Mouse (Mus musculus) cerebellum, adult 11-12 months (tissue): ENCODE data around the gene Unk.
"Not testable (repeated sequence)": the region's sequence is repeated elsewhere in the genome, so short reads cannot be mapped to it uniquely, and the experiment has no call there.

Experiments used
- DNase-seq: peaks from one replicate; pipeline ENCODE4 v3.0.0; 2022

Gene Unk

DNA sequence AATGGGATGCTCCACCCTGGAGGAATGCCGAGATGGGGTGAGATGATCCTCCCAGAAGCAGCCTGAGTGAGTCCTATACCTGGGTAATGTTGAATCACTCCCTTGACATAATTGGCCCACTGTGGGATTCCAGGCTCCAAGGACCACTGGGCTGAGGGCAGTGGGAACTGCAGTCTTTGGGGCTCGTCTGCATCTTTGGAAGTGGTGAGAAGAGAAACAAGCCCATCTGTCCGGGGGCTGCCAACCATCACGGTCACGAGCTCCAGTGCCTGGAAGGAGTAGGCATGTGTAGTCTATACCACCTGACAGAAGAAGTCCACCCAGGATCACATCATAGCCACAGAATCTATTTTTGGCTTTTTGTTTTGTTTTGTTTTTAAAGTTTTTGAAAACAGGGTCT is 19.2 kb upstream of the Unk start:
- no peak for DNase-seq

DNA sequence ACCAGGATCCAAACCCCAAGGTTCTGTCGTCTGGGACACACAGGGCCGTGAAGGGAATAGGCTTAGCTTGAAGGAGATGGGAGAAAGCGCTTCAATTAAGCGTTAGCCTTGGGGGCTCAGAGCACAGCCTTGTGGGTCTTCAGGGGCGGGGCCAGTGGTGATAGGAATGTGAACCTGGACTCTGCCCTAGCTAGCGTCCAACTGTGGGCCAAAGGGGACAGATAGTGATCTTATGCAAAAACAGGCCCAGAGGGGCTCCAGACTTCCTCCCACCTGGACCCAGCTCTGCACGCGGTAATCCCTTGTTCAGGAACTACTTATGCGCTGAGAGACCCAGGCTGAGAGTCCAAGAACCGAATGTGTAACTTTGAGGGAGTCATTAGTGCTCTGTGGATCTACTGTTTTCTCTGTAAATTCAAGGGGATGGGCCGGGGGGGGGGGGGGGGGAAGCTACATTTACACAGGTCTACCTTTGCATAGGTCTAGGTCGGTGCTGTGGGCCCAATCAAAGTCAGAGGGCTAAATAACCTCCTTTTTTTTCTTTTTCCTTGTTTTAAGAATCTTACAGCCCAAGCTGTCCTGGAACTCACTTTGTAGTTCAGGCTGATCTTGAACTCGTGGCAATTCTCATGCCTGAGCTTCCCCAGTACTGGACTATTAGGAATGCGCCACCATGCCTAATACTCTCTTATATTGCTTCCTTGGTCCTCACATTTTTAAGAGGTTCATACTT is 18.4 kb upstream of the Unk start:
- no peak for DNase-seq

DNA sequence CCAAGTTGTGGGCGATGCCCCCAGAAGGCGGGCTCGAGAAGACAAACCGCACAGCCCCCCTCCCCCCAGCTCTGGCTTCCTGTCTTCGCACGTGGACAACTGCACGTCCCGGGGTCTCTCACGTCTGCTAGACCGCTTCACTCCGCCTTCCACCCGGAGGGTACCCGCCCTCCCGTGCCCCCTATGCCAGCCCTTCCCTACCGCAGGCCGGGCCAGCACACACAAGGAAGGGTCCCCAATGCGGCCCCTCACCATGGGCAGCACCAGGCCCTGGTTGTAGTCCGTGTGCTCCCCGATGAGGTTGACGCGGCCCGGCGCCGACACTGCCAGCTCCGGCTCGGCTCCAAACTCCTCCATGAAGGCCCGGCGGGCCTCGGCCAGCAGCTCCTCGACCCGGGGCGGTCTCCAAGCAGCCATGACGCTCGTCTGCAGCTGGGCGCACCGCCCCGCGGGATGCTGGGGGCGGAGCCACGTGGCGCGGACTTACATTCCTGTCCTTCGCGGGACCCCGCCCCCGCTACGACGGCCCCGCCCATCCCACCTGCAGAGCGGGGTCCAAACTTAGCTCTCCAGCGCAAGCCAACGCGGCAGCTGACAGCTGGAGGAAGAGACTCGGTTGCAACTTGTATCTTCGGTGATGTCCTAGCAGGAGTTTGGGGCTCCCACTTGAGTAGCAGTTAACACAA is 17.7 kb upstream of the Unk start, which contains the start of gene Galk1:
Gene Galk1, minus strand, starts transcription at position 458 of the 686 bp plus-strand sequence.
- DNase-seq: peak; percentile 81

DNA sequence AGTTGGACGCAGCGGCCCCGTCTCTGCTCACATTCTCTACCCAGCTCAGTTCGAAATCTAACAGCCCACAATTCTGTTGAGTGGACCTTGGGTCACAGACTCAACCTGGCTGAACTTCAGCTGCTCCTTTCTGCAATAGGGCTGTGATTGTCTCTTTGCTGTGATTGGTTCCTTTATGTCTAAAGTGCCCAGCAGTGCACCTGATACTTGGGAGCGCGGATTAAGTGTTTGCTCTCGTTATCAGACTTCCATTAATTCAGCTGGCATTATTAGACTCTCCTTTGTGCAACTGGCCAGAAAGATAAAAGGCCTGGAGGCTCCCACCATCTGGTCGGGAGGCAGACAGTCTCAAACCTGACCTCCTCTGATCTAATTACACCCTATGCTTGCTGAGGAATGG is 15.3 kb upstream of the Unk start:
- no peak for DNase-seq

DNA sequence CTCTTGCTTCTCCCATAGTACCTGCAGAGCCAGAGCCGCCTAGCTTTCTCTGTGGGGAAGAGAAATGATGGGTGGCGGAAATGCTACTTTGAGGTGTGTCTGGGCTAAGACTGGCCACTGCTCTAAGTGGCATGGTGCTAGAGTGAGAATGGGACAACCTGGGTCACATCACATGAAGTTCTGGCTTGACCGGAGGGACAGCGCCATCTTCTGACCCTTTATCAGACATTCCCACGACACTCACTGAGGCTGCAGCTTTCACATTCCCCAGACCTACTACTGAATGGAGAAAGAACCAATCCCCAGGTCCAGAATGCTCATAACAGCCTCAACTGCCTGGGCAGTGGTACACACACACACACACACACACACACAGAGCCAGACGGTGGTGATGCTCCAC is 12.0 kb upstream of the Unk start:
- peak; percentile 58 for DNase-seq

DNA sequence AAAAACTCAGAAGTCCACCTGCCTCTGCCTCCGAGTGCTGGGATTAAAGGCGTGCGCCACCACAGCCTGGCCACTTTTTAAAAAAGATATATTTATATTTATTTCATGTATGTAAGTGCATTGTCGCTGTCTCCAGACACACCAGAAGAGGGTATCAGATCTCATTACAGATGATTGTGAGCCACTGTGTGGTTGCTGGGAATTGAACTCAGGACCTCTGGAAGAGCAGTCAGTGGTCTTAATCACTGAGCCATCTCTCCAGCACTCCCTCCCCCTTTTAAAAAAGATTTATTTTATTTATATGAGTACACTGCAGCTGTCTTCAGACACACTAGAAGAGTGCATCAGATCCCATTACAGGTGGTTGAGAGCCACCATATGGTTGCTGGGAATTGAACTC is 11.3 kb upstream of the Unk start:
- DNase-seq: not testable (repeated sequence)

DNA sequence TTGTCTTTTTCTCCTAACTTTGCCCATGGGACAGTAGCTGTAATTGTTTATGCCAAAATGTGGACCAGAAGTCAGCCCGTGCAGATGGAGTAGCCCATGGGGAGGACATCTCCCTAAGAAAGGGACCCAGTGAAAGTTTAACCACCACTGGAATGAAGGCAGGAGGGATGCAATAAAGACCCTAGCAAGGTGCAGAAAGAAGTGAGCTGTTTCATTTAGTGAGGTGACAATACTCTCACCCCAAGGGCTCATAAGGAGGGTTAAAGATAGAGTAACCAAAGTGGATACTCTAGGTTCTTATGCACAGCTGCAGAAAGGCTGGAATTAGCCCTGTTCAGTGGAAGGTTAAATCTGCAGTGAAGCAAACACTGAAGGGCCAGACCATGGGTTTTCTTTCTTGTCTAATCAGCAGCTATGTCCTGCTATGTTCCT is 10.7 kb upstream of the Unk start:
- no peak for DNase-seq

DNA sequence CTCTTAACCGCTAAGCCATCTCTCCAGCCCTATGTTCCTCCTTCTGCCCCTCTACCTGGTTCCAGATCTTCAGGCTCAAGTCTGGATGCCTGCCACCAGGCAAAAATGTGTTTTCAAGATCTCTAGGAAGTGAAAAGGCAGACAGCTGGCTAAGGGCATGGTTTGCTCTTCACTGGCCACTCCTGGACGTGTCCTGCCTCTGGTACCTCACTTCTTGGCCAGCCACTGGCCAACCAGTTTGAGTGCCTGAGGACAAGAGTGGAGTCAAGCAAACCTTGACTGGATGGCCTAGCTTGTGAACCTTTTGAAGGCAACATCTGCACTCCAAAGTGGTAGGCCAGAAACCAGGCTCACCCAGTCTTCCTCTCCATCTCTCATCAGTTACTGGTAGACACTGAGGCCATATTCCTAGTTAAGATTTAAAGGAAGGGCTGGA is 10.1 kb upstream of the Unk start:
- DNase-seq: peak; percentile 45

DNA sequence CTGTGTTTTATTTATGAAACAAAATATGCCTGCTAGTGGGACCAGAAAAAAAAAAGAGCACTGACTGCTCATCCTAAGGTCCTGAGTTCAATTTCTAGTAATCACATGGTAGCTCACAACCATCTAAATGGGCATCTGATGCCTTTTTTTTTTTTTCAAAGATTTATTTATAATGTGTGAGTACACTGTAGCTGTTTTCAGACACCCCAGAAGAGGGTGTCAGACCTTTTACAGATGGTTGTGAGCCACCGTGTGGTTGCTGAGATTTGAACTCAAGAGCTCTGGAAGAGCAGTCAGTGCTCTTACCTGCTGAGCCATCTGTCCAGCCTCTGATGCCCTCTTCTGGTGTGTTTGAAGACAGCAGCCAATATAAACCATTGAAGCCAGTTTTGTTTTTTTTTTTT is 9.6 kb upstream of the Unk start:
- no peak for DNase-seq

DNA sequence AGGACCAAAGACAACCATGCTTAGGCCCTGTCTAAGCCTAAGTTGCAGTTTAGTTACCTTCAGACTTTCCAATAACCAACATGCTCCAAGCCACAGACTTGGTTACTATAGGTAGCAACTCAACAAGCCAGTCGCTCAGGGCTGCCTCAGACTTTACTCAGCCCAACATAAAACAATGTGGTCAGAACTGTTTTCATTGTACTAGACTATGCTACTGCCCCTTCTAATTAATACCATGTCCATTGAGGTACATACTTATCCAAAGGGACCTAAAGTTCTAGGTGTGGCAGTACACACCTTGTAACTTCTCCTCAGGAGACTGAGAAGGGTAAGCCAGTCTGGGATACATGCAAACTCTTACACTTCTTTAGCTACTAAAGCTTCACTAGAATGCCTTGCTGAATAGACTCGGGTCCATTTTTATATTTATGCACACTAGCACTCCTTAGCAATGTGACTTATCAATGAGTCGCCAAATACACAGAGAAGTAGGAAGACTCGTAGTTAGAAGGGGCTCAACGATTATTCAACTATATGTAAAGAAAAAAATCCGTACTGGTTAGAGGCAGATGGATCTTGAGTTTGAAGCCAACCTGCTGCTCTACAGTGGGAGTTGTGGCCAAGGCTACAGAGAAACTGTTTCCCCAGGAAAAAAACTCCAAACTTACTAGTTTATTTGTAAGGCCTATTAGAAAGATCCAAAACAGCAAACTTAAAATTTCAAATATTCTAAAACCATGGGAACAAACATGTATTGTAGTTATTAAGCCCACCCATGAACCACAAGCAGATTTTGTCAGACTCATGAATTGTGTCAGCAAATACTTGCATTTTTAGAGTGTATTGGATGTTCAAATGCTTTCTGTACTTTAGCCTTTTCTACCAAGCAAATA is 8.5 kb upstream of the Unk start:
- DNase-seq: no peak

DNA sequence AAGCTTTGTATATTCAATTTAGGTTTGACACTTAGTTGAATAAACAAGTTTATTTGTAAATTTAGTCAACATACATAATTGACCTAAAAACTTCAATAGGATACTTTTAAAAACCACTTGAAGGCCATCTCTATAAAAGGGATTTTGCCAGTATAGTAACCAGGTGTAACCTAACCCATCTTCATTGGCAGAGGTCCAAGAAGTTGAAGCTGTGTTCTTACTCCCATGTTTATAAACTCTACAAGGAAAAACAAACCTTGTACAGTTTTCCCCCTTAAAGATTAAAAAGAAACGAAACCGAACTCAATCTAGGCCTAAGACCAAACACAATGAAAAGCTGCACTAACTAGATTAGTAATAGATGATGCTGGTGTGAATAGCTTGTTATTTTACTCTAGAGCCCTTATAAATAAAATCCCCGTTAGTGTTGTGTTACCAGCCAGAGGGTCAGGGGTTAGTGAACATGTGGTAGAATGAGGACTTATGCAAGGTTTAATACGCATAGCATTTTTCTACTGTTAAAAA is 7.8 kb upstream of the Unk start:
- DNase-seq: no peak

DNA sequence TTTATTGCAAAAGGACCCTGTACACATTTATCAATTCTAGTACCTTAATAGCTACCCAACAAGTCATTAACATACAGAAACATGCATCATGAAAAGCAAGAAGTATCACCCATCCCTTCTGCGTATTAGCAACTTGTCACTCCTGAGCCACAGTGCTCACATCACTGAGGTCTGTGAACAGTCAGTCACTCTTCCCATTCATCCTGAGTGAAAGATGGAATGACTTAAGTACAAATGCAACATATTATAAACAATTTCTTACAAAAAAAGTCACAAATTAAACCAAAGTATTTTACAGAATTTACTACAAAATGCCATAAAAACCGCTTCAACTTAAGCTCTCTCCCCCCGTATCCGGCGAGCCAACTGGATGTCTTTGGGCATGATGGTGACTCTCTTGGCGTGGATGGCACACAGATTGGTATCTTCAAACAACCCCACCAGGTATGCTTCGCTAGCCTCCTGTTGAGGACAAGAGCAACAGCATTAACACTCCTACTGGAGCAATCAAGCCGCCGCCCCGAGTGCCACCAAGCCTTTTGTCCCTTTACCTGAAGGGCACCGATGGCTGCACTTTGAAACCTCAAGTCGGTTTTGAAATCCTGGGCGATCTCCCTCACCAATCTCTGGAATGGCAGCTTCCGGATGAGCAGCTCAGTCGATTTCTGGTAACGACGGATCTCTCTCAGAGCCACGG is 6.9 kb upstream of the Unk start:
- DNase-seq: not testable (repeated sequence)

DNA sequence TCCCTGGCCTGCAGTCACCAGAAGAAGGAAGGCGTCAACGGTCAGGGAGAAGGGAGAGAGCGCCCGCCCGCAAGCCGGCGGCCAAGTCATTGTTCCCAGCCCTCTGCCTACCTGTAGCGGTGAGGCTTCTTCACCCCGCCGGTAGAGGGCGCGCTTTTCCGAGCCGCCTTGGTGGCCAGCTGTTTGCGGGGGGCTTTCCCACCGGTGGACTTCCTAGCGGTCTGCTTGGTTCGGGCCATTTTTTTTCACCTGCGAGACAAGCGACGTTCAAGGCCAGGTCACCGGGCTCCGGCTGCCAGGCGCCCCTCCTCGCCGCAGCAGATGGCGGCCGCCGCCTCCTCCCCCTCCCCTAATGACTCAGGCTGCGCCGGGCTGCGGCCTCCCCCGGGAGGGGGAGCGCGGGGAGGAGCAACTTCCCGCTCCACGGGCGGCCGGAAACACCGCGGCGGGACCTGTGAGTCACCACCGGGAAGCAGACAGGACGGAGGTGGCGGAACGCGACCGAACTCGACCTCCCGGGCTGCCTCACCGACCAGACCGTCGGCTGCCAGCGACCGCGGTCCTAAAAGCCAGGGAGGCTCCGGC is 6.3 kb upstream of the Unk start:
- peak; percentile 91 for DNase-seq

DNA sequence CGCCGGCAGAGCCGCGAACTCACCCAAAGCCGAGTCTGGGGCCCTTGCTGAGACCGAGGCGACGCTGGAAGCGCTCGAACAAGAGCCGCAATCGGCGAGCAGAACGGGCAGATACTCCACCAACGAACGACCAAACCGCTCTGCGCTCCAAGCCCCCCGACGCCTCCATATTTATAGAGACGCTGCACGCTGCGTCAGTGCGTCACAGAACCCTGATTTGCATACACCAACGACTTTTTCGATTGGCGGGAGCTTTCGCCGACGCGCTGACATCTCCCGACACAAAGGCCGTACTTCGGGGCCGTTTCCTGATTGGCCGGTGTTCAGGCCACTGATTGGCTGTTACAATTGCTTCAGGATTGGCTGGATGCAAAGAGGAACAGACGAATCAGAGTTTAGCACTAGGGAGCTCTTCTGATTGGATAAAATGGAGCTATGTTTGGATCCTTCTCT is 5.7 kb upstream of the Unk start:
- DNase-seq: peak; percentile 99

DNA sequence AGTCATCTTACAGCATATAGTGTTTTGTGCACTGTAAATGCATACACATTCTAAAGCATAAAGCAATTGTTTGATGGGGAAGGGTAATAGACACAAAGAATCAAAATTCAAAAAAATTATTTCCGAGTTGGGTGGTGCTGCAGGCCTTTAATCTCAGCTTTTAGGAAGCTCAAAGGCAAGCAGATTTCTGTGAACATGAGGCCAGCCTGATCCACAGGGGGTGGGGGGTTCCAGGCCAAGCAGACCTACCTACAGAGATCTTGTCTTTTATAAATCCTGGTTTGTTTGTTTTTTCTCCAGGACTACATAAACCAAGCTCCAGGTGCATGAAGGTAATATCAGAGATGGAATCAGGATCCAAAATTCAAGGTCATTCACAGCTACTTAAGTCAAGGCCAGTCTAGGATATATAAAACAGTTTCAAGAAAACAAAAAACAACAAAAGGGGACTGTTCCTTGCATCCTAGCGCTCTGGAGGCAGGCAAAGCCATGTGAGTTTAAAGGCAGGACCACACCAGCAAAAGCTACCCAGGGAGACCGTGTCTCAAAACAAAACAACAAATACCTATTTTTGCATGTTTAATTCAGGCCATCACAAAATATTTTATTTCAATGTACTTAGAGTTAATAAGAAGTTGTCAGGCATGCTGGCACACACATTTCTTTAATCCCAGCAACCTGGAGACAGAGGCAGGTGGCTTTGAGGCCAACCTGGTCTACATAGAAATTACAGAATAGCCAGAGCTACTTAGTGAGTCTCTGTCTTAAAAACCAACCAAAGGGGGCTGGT is 4.9 kb upstream of the Unk start:
- DNase-seq: peak; percentile 60

DNA sequence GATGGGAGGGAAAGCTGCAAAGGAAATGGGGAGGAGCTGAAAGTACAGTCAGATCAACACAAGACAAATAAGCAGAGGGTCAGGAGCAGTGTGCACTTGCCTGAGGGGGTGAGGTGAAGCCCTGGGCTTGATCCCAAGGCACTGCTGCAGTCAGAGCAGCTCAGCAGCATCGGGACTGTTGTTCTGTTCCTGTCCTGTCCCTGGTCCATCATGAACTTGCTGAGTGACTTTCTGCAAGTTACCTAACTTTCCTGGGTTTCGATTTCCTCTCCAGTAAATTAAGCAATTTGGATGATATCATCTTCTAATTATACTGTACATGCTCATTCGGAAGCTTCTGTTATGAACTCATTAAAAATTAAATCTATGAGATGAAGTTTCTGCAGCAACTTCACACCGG is 2.4 kb upstream of the Unk start, which contains the start of gene H3f3b:
Gene H3f3b, minus strand, starts transcription at position 207 of the 400 bp plus-strand sequence.
- no peak for DNase-seq

DNA sequence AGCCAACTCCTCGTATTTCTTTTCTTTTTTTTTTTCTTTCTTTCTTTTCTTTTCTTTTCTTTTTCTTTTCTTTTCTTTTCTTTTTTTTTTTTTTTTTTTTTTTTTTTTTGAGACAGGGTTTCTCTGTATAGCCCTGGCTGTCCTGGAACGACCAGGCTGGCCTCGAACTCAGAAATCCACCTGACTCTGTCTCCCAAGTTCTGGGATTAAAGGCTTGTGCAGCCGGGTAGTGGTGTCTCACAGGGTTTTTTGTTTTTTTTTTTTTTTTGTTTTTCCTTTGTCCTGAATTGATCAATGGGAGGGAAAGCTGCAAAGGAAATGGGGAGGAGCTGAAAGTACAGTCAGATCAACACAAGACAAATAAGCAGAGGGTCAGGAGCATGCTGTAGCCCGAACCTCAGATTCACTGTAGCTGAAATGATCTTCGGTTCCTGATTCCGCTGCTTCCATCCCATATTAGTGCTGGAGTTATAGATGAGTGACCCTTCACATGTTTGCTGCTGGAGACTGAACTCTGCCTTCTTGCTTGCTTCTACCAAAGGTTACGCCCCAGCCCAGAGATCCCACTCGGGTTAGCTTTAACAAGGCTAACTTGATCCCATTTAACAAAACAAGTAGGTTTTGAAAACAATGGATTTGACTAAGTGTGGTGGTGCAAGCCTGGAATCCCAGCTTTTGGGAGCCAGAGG is 1.8 kb upstream of the Unk start:
- no peak for DNase-seq

DNA sequence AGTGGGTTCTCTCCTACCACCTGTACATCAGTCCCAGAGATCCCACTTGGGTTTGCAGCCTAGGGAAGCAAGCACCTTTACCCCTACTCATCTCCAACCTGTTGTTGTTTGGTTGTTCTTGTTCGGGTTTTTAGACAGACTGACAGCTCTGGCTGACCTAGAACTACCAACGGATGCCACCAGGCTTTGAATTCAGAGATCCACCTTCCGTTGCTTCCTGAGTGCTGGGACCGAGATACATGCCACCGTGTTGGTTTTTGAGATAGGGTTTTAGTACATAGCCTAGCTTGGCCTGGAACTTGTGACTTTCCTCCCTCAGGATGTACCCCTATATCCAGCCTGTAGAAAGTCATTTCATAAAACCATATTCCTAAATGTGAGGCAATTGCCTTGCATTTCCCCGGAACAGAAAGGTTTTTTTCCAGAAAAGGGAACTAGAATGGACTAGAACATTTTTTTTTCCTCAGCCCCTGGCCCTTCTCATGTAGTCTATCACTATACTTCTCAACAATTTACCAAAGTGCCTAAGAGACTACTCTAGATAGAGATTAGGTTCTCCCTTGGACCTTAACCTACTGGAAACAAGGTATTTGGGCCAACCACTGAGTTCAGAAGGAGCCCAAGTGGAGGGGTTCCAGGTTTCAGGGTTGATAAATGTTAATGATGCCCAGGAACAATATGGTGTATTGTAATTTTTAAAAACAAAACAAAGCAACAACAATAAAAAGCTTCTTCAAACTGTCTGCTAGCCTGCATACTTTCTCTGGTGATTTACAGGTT is 846 bp upstream of the Unk start:
- DNase-seq: no peak
